Mouse (Mus musculus) adrenal gland, adult 18-20 months (tissue): ENCODE measurements around the gene Prss45. TPM values are rescaled to one million over a fixed set of nuclear protein-coding genes. Genes with fewer than 3 reads are reported as not detected.

Experiments
- total RNA-seq, 2 experiments: library from RNA; stranded (reverse); gene quantifications; 1 replicate in 1 of 2; 2 replicates in 1 of 2; pipeline ENCODE4 v1.2.3; 2021

Gene Prss45
- total RNA-seq, 2 experiments from 2014 or later, result not detected

Other genes with a start within 250 kb of the Prss45 start
- gene Nradd, start 210.1 kb upstream of the Prss45 start, total RNA-seq, result 10 to 100 TPM; 11.0 to 14.0 TPM
- 1 to 10 TPM; 8.5 to 9.8 TPM for gene Nbeal2, start 180.4 kb upstream of the Prss45 start, total RNA-seq
- gene Ccdc12, start 178.1 kb upstream of the Prss45 start, total RNA-seq, result 10 to 100 TPM; 49.6 to 52.2 TPM
- 1 to 10 TPM in 1 of 2 experiments, under 1 TPM in 1; 0.93 to 4.1 TPM for gene Myl3, start 92.7 kb upstream of the Prss45 start, total RNA-seq
- 10 to 100 TPM; 11.3 to 34.2 TPM for gene Pth1r, start 87.4 kb upstream of the Prss45 start, total RNA-seq
- not detected for gene Prss42, start 36.4 kb upstream of the Prss45 start, total RNA-seq
- not detected for gene Prss44, start 20.6 kb upstream of the Prss45 start, total RNA-seq
- gene Prss43, start 7.9 kb upstream of the Prss45 start, total RNA-seq, result not detected
- not detected for gene Prss46, start 9.9 kb downstream of the Prss45 start, total RNA-seq
- gene Prss50, start 23.4 kb downstream of the Prss45 start, total RNA-seq, result not detected
- gene Als2cl, start 45.3 kb downstream of the Prss45 start, total RNA-seq, result 10 to 100 TPM; 16.5 to 32.6 TPM
- 1 to 10 TPM; 2.1 to 4.7 TPM for gene Tmie, start 45.5 kb downstream of the Prss45 start, total RNA-seq
- not detected for gene Fam240a, start 82.3 kb downstream of the Prss45 start, total RNA-seq
- gene Tdgf1, start 111.6 kb downstream of the Prss45 start, total RNA-seq, result not detected
- gene Lrrc2, start 117.0 kb downstream of the Prss45 start, total RNA-seq, result 10 to 100 TPM in 1 of 2 experiments, 1 to 10 TPM in 1; 4.0 to 10.4 TPM
- 1 to 10 TPM; 3.8 to 5.4 TPM for gene Rtp3, start 156.0 kb downstream of the Prss45 start, total RNA-seq
- gene Ltf, start 184.7 kb downstream of the Prss45 start, total RNA-seq, result 1 to 10 TPM; 1.2 to 1.7 TPM
- gene Ccrl2, start 222.9 kb downstream of the Prss45 start, total RNA-seq, result 10 to 100 TPM in 1 of 2 experiments, 1 to 10 TPM in 1; 9.3 to 10.2 TPM